Mouse (Mus musculus) liver, postnatal 0 days (tissue): ENCODE data around the gene Stk10. TPM values are rescaled to one million over a fixed set of nuclear protein-coding genes. Genes with fewer than 3 reads are reported as not detected.
A peak's percentile ranks its signal among the peaks of the same experiment; 100 is the strongest.

Source experiments
- ATAC-seq: fragments of 200-750 bp; cut with Nextera tagmentation; 2 replicates; pipeline ENCODE4 v1.8.0; 2017; ENCODE audit warnings: mild to moderate bottlenecking, moderate library complexity
- DNase-seq: peaks from one replicate; pipeline ENCODE4 v3.0.0-alpha.2; 2016
- H3K27ac ChIP-seq: fragments of 300-500 bp; sonication (generic); 2 replicates; pipeline ENCODE4 v1.5.1; 2014; ENCODE audit warnings: antibody characterized with exemption, moderate library complexity, mild to moderate bottlenecking, low read depth
- H3K27me3 ChIP-seq: fragments of 300-500 bp; sonication (generic); 2 replicates; pipeline ENCODE4 v1.6.1; 2014; ENCODE audit warnings: low read length, control low read depth, mixed read lengths; ENCODE audit not compliant: insufficient read depth
- H3K36me3 ChIP-seq: fragments of 300-500 bp; sonication (generic); replicated peaks from 2 replicates; pipeline ENCODE4 v1.6.1; 2014; ENCODE audit warnings: mild to moderate bottlenecking, control low read depth, low read length, moderate library complexity, mixed read lengths; ENCODE audit not compliant: insufficient read depth
- H3K4me1 ChIP-seq: fragments of 300-500 bp; sonication (generic); 2 replicates; pipeline ENCODE4 v1.6.1; 2014; ENCODE audit warnings: antibody characterized with exemption, mild to moderate bottlenecking, control low read depth; ENCODE audit not compliant: insufficient read depth
- H3K4me2 ChIP-seq: fragments of 300-500 bp; sonication (generic); 2 replicates; pipeline ENCODE4 v1.6.1; 2014; ENCODE audit warnings: low read depth, mild to moderate bottlenecking, low read length, moderate library complexity, mixed read lengths
- H3K4me3 ChIP-seq: fragments of 300-500 bp; sonication (generic); 2 replicates; pipeline ENCODE4 v1.5.1; 2014; ENCODE audit warnings: low read depth, low read length
- H3K9ac ChIP-seq: fragments of 300-500 bp; sonication (generic); replicated peaks from 2 replicates; pipeline ENCODE4 v1.6.1; 2014; ENCODE audit warnings: mild to moderate bottlenecking, moderate library complexity
- H3K9me3 ChIP-seq: fragments of 300-500 bp; sonication (generic); 2 replicates; pipeline ENCODE4 v1.6.1; 2016; ENCODE audit warnings: mild to moderate bottlenecking, control low read depth, low read length, mixed read lengths
- CTCF ChIP-seq: sonication (generic); IDR thresholded peaks from 2 replicates; pipeline ENCODE4 v1.5.1; 2016; ENCODE audit warnings: antibody characterized with exemption, low read depth
- EP300 ChIP-seq: IDR thresholded peaks from 2 replicates; pipeline ENCODE4 v1.6.1; 2016; ENCODE audit warnings: antibody characterized with exemption, low read depth, mild to moderate bottlenecking
- WGBS: fragments of 180-500 bp; shearing (Covaris S2); extraction: QIAGEN DNeasy Blood & Tissue Kit; methylation state at CpG from one replicate; pipeline ENCODE4 v1.1.7; 2014; ENCODE audit not compliant: insufficient replicate concordance; 5-methylcytosine and 5-hydroxymethylcytosine counted together
- polyA plus RNA-seq: library from polyadenylated mRNA; unstranded; fragments of >200 nt; fragmentation: Nextera tagmentation; extraction: Ambion mirVana; gene quantifications from 2 replicates; pipeline ENCODE4 v1.2.1, GENCODE M21; 2015

Gene Stk10
- polyA plus RNA-seq, 1 experiment from 2014 or later = 2.3 TPM

GRCm38 (mm10) chr11:32545605-32546004 lies 12.5 kb downstream of the Stk10 start:
- Histone ChIP-seq H3K9me3 (no peaks in the 10 kb centered on the region), H3K27ac (no peak overlapping the region)
- ATAC-seq = no peak

GRCm38 (mm10) chr11:32546483-32546882 lies 13.4 kb downstream of the Stk10 start:
- H3K4me3 ChIP-seq = no peak overlapping the region
- no peaks in the 10 kb centered on the region for H3K9me3 ChIP-seq
- no peaks in the 10 kb centered on the region for H3K27me3 ChIP-seq
- 75% methylated on average over 5 of the region's 5 CpGs for WGBS
- no peak for DNase-seq
- peaks cover 43% of the 10 kb centered on the region for H3K4me1 ChIP-seq
- no peak overlapping the region for H3K4me2 ChIP-seq
- no peak overlapping the region for H3K9ac ChIP-seq
- no peak overlapping the region for H3K27ac ChIP-seq
- ATAC-seq = no peak
- peaks cover 6% of the 10 kb centered on the region; the same call in 1 of the 2 replicates for H3K36me3 ChIP-seq
- no peak for TF ChIP-seq CTCF
- no peak for TF ChIP-seq EP300

More at GRCm38 (mm10) chr11:32545605-32546004, 12.5 kb downstream of the Stk10 start:
- H3K4me3 ChIP-seq = no peak overlapping the region
- no peak for TF ChIP-seq EP300
- no peak for TF ChIP-seq CTCF
- no peak overlapping the region for H3K9ac ChIP-seq
- no peak overlapping the region for H3K4me2 ChIP-seq
- 88% methylated on average over 12 of the region's 12 CpGs for WGBS
- DNase-seq = no peak
- H3K4me1 ChIP-seq = peaks cover 44% of the 10 kb centered on the region
- H3K36me3 ChIP-seq = peaks cover 6% of the 10 kb centered on the region; the same call in 1 of the 2 replicates
- H3K27me3 ChIP-seq = no peaks in the 10 kb centered on the region

GRCm38 (mm10) chr11:32547391-32547947 lies 14.4 kb downstream of the Stk10 start:
- Histone ChIP-seq H3K4me2 (no peak overlapping the region), H3K27ac (no peak overlapping the region), H3K36me3 (peaks cover 6% of the 10 kb centered on the region; the same call in 1 of the 2 replicates), H3K9ac (no peak overlapping the region), H3K4me3 (no peak overlapping the region), H3K9me3 (no peaks in the 10 kb centered on the region), H3K27me3 (no peaks in the 10 kb centered on the region), H3K4me1 (peaks cover 39% of the 10 kb centered on the region)
- no peak for TF ChIP-seq EP300
- TF ChIP-seq CTCF = no peak
- ATAC-seq (no peak), DNase-seq (no peak)
- 64% methylated on average over 10 of the region's 10 CpGs for WGBS

GRCm38 (mm10) chr11:32548240-32548639 lies 15.1 kb downstream of the Stk10 start:
- Histone ChIP-seq H3K4me3 (no peak overlapping the region), H3K27ac (no peak overlapping the region), H3K9ac (no peak overlapping the region), H3K9me3 (no peaks in the 10 kb centered on the region), H3K4me1 (peaks cover 41% of the 10 kb centered on the region), H3K27me3 (no peaks in the 10 kb centered on the region), H3K36me3 (peaks cover 6% of the 10 kb centered on the region; the same call in 1 of the 2 replicates), H3K4me2 (no peak overlapping the region)
- 80% methylated on average over 4 of the region's 4 CpGs for WGBS
- TF ChIP-seq CTCF (no peak), EP300 (no peak)
- ATAC-seq (no peak), DNase-seq (no peak)

- Histone ChIP-seq H3K36me3 (peaks cover 2% of the 10 kb centered on the region; the same call in 1 of the 2 replicates), H3K27ac (no peak overlapping the region), H3K9me3 (no peaks in the 10 kb centered on the region), H3K4me2 (no peak overlapping the region), H3K4me1 (peaks cover 41% of the 10 kb centered on the region), H3K27me3 (no peaks in the 10 kb centered on the region), H3K4me3 (no peak overlapping the region), H3K9ac (no peak overlapping the region)
- TF ChIP-seq CTCF (no peak), EP300 (no peak)
- WGBS = 87% methylated on average over 6 of the region's 6 CpGs
- ATAC-seq = no peak
- DNase-seq = no peak
Measured at GRCm38 (mm10) chr11:32549236-32549635, 16.1 kb downstream of the Stk10 start.

GRCm38 (mm10) chr11:32550102-32550501 lies 17.0 kb downstream of the Stk10 start:
- no peak overlapping the region for H3K27ac ChIP-seq
- H3K27me3 ChIP-seq = no peaks in the 10 kb centered on the region
- 0 out of 2 replicates have a peak, but pooled peaks have one; percentile 4 for ATAC-seq
- WGBS = 67% methylated on average over 4 of the region's 4 CpGs
- no peak for DNase-seq
- H3K36me3 ChIP-seq = no peaks in the 10 kb centered on the region; the same call in 1 of the 2 replicates
- peaks cover 42% of the 10 kb centered on the region for H3K4me1 ChIP-seq
- H3K4me3 ChIP-seq = no peak overlapping the region
- H3K4me2 ChIP-seq = no peak overlapping the region
- TF ChIP-seq EP300 (no peak), CTCF (no peak)
- H3K9me3 ChIP-seq = no peaks in the 10 kb centered on the region
- no peak overlapping the region for H3K9ac ChIP-seq
